Mouse (Mus musculus) thymus, postnatal 4 days (tissue): ENCODE measurements around the gene Rrp1b.
A peak's percentile ranks its signal among the peaks of the same experiment; 100 is the strongest.
"Not testable (repeated sequence)": the region's sequence is repeated elsewhere in the genome, so short reads cannot be mapped to it uniquely, and the experiment has no call there.

ENCODE experiments used
- DNase-seq: peaks from one replicate; pipeline ENCODE4 v3.0.0; 2021

The Rrp1b gene

DNA sequence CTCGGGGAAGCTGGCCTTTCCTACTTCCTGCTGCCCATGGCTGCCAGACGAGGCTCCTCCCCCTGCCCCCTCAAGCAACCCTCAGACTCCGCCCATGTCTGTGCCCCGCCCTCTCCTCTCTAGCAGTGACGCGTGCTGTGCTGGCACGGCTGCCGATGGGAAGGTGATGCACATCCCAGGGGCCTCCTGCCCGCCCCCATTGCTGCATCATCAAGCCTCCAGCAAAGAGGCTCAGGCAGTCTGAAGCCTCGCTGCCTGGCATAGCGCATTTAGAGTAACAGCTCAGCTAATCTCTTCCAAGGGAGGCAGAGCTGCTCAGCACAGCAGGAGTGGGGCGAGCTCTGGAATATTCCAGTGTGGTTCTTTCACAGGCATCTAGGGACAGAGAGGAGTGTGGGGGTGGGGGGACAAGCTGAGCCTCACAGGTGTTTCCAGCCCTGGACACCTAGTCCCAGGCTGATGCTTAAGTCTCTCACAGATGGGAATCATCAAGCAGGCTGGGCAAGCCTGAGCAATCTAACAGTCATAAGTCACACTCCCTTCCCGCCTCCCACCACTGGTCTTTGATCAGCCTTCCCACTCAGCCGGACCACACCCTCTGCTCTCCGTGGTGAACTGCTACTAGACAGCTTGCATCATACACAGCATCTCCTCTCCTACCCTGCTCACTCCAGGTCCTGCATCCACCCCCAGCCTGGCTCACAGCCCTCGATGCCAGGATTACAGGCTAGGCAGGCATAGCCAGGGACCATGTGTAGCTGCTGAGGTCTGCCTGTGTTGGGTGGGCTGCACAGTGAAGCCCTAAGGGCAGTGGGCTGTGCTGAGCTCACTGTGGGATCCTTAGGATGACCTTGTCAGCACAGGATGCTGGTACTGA, 55.7 kb downstream of the Rrp1b start:
- DNase-seq: peak; percentile 97

GRCm38 (mm10) chr17:32092241-32092619, 56.3 kb downstream of the Rrp1b start:
- DNase-seq: no peak

DNA sequence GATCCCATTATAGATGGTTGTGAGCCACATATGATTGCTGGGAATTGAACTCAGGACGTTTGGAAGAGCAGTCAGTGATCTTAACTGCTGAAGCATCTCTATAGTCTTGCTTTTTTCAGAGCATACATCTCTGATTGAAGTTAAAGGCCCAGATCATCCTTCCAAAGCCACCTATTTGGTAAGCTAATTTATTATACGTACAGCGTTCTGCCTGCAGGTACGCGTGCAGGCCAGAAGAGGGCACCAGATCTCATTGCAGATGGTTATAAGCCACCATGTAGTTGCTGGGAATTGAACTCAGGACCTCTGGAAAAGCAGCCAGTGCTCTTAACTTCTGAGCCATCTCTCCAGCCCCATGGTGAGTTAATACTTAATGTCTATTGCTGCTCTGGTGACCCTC, 57.0 kb downstream of the Rrp1b start:
- DNase-seq: peak; percentile 48

DNA sequence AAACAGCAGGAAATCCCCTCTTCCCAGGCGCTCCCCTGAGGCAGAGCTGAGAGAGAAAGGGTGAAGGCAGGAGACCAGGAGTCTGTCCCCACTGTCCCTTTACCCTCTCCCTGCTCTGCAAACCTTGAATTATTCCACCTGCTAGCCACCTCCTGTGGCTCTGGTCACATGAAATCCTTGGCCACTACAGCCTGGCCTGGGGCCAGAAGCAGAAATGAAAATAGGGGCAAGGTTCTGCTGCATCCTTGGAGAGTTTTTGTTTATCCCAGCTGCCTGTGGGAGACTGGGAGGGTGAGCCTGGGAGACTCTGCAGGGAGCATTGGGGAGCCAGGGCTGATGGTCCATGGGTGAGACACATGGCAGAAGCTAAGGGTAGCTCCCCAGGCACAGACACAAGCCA, 61.8 kb downstream of the Rrp1b start:
- no peak for DNase-seq

DNA sequence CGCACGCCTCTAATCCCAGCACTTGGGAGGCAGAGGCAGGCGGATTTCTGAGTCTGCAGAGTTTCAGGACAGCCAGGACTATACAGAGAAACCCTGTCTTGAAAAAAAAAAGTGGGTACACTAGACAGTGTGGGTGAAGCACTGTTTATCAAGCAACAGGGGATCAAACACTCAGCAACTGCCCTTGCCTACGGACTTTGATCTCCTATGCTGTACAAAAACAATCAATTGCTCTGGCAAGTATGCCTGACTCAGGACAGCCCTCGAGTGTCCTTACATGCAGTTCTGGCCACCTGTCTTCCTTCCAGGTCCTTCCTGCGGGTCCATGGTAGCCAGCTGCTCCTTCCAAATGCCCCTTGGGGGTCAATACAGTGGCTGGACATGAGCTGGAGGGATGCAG, 63.0 kb downstream of the Rrp1b start:
- not testable (repeated sequence) for DNase-seq

- DNase-seq: no peak
These were observed 63.7 kb downstream of the Rrp1b start for GRCm38 (mm10) chr17:32099574-32099942.

DNA sequence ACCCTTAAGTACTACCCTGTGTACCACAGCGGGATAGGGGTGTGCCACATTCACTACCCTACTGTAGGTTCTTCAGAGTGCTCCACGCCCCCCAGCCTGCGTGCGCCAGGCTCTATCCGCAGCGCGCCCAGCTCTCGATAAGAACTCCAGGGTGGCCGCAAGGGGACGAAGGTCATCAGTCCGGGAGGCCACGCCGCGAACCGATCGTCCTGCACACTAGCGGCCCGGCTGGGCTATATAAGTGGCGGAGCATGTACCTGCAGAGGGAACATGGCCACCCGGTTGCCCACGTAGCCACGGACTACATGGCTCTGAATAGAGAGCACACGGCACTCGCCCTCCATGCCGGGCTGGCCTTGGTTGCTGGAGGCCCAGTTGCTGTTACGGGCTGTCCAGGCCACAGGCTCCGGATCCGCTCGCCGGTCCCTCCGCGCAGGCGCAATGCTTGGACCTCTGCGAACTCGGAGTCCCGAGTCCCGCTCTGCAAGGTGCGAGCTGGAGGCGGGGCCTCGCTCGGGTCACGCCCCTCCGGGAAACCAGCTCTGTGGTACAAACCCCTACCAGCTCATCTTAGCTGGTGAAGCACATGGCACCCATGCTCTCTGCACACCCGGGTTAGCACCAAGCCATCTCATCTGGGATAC, 64.2 kb downstream of the Rrp1b start:
- DNase-seq: peak; percentile 88

GRCm38 (mm10) chr17:32103054-32103453, 67.2 kb downstream of the Rrp1b start:
- no peak for DNase-seq

GRCm38 (mm10) chr17:32106358-32106757, 70.5 kb downstream of the Rrp1b start:
- DNase-seq: no peak

- no peak for DNase-seq
These were observed 72.0 kb downstream of the Rrp1b start for GRCm38 (mm10) chr17:32107877-32108276.

- DNase-seq: not testable (repeated sequence)
These were observed 72.6 kb downstream of the Rrp1b start for GRCm38 (mm10) chr17:32108320-32109011.

DNA sequence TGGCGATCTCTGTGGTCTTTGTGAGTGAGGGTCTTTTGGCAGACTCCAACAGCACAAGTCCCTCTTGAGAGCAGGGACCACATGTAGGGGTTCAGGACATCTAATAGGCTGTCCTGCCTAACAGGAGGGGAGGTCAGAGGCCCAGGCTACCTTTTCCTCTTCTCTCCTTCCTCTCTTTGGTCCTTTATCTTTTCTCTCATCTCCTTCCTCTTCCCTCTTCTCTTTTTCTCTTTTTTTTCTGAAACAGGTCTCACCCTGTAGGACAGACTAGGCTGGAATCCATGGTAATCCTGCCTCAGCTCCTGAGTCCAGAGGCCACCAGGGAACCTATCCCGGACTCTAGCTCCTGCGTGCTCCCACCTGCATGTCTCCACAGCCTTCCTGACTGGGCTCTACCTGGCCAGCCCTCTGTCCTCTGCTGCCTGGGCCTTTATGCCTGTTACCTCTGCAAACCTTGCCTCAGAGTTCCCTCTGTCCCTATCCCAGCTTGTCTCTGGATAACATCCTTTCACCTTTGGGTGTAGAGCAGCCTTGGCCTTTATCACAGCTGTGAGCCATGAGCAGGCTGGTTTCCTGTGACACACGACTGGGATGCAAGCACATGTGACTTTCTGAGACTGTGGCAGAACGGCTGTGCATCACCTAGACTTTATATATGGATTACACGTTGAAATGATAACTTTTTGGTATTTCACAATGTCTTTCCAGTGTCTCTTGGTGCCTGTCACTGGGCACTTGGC, 73.5 kb downstream of the Rrp1b start:
- no peak for DNase-seq

DNA sequence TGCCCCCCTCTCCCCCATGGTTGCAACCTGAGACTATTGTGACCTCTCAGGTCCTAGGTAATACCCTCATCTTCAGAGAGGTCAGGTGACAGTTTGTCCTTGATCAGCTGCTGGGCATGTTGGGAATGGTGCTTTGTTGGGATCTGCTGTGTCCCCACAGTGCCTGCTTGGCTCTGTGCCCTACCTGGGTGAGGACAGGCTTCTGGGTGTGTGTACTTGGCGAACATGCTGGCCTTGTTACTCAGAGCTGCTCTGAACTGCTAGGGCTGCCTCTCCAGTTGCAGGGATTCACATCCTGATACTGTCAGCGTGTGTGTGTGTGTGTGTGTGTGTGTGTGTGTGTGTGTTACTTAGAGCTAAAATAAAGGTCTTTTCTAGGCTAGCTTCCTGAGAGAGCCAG, 74.5 kb downstream of the Rrp1b start:
- no peak for DNase-seq

- DNase-seq: no peak
These were observed 75.3 kb downstream of the Rrp1b start for GRCm38 (mm10) chr17:32110980-32111780.
